Mouse (Mus musculus) fat pad, adult 2 months (tissue): Measurements from ENCODE around the gene Znrd1as.

Experiments
- DNase-seq: peaks from one replicate; pipeline ENCODE4 v3.0.0-alpha.2; 2011; ENCODE audit warnings: low read depth, low spot score; ENCODE audit errors: extremely low read depth

Gene Znrd1as

GRCm38 (mm10) chr17:36957999-36958743, at the start of gene Znrd1as, which contains the start of gene Znrd1:
Znrd1as (plus strand) TSS chr17:36958592.
Znrd1 (minus strand) TSS chr17:36958559.
- peak; percentile 80 for DNase-seq

GRCm38 (mm10) chr17:36909802-36910201, 48.6 kb upstream of the Znrd1as start:
- DNase-seq, result no peak

DNA sequence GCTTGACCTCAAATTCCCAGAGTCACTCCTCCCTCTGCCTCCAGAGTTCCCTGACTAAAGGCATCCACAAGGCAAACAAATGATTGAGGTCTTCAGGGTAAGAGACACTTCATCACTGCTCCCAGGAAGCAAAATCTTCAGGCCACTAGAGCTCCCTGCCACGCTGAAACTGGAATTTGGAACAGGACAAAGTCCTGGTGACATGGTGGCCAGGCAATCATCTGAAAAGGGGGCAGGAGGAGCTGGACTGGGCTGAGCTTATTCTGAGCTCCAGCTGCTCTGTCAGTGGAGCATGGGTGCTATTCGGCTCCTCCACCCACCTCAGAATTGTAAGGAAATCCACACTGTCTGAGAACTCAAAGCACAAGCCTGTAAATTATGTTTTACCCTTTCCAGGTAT, 46.4 kb upstream of the Znrd1as start:
- no peak for DNase-seq

- DNase-seq, result no peak
Observed at GRCm38 (mm10) chr17:36914108-36914507, 44.3 kb upstream of the Znrd1as start.

- no peak for DNase-seq
Observed at GRCm38 (mm10) chr17:36915076-36915475, 43.3 kb upstream of the Znrd1as start.

GRCm38 (mm10) chr17:36920239-36920638, 38.2 kb upstream of the Znrd1as start:
- DNase-seq, result no peak

- no peak for DNase-seq
Observed at GRCm38 (mm10) chr17:36922715-36923114, 35.7 kb upstream of the Znrd1as start.

- DNase-seq, result no peak
Observed at GRCm38 (mm10) chr17:36923491-36923890, 34.9 kb upstream of the Znrd1as start.

DNA sequence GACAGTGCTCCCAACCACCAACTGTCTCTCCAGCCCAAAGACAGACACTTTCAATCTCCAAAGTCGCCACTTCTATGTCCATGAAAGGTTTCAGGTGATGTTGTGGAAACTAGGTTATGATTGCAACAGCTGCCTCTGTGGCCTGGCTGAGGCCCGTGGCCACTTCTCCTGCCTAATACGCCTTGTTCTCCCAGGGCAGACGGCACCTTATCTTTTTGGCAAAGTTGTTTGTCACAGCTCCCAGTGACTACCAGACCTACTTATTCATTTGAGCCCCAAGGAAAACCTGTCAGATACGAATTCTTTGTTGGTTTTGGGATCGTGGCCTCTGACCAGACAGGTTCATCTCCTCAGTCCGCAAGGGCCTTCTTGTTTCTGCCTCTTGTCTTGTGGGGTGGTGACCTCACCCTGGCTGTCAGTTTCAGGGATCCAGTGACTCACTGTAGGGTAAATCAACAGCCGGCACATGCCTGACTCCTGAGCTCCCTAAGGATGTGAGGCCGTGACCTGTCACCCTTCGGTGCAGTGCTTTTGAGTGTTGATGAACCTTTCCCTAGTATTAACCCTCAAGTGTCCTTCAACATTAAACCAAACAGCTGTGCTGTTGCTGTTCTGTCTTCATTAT, 30.8 kb upstream of the Znrd1as start:
- no peak for DNase-seq

DNA sequence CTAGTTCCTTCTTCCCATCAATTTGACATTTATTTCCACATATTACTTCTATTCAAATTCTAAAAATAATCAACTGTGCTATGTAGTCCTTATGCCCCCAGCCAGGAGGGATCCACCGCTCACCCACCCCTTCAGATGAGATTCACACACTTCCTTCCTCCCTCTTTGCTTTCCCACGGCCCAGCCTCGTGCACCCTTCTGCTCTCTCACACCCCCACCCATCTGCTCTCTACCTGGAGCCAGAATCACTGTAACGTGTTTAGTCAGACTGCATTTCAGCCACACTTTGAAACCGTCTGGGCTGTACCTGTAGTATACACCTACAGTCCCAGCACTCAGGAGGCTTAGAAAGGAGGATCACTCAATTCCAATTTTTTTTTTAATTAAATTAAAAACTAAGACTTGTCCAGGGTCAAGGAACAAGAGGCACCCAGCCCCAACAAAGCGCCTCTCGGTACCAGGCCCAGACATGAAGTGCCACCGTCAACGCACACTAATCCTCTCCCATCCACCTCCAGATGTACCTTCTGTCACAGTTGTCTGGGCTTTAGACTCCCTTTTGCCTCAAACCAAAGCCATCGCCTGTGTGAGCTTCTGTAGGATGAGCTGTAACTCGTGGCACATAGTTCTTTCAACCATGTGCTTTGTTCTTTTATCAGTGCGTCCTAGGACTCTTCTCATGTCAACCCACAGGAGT, 29.0 kb upstream of the Znrd1as start:
- DNase-seq, result no peak

GRCm38 (mm10) chr17:36930233-36930632, 28.2 kb upstream of the Znrd1as start:
- DNase-seq, result no peak

DNA sequence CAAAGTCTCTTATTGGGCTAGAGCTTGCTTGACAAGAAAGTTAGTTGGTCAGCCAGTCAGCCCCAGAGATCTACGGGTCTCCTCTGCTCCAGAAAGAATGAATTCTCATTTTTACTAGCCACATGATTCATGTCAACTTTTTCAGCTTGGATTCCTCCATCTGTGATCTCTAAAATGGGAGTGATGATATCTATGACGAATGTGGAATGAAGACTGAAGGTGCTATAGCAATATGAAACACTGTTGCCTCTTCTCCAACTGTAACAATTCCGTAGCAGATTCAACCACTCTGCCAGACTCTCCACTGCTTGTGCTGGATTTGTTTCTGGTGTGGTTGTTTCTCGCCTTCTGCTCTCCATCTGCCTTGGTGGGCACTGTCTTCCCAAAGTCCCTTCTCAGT, 27.3 kb upstream of the Znrd1as start:
- DNase-seq, result no peak

GRCm38 (mm10) chr17:36931806-36932205, 26.6 kb upstream of the Znrd1as start:
- DNase-seq, result no peak

DNA sequence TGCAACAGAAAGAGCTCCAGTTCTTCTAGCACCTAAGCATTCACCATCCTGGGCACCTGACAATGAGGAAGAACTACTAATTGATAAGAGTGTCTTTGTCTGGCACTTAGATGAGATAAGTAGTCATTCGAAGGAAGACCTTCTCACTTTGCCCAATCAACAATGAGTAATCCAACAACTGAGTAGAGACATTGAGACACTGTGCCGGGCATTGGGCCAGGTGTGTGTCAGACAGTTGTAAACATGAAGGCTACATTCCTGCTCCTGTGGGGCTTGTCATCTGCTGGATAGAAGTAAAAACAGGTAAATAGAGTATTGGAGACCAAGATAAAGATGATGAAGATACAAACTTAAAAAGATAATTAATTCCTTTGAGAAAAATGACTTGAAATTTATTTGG, 20.3 kb upstream of the Znrd1as start:
- no peak for DNase-seq

GRCm38 (mm10) chr17:36942391-36942790, 16.0 kb upstream of the Znrd1as start:
- DNase-seq, result no peak

GRCm38 (mm10) chr17:36942791-36943471, 15.5 kb upstream of the Znrd1as start, which contains the start of gene Rnf39:
Rnf39 (plus strand) TSS chr17:36942918.
- DNase-seq, result no peak

- DNase-seq, result no peak
Observed at GRCm38 (mm10) chr17:36943691-36944090, 14.7 kb upstream of the Znrd1as start.

DNA sequence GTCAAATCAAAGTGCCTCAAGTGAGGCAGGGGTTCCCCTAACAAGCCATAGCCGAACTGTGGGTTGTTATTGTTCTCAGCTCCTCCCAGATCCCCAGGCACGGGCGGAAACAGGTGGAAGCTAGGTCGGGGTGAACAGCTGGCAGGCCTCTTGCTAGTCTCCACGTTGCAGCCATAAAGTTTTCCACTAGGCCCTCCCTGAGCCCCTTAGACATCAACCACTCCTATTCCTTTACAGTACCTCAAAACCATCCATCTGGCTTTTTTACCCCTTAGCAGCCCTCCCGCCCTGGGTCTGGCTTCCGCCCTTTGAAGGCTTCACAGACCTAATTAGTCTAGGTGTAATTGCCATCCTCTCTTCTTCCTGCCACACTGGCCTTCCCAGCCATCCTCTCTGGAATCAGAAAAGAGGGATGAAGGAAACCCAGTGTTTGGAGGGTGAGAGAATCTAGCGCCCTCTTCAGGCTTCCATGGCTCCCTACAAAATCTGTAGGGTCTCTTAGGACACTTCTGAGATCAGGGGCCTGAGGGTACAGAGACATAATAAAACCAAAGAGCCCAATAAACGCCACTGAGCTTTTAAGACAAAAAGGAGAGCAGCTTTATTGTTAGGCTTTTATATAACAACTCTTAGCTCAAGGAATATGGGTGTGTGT, 14.1 kb upstream of the Znrd1as start:
- DNase-seq, result no peak

DNA sequence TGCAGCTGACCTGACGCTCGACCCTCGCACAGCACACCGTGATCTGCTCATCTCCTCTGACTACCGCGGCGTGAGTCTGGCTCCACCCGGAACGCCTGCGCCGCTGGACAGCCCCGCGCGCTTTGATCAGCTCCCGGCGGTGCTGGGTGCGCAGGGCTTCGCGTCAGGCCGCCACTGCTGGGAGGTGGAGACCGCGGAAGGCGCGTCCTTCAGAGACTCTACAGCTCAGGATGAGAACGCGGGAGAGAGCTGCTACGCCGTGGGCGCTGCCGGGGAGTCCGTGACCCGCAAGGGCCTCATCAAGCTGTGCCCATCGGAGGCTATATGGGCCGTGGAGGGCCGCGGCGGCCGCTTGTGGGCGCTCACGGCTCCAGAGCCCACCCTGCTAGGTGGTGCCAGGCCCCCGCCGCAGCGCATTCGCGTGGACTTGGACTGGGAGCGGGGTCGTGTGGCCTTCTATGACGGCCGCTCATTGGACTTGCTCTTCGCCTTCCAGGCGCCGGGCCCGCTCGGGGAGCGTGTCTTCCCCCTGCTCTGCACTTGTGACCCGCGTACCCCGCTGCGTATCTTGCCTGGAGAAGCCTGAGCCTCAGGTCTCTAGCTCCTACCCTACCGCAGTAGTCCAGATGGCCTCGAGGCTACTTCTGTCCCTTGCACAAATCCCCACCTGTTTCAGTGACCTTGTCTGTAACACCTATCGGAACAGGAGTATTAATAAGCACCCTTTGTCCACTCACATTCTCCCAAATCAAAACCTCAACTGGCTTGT, 11.2 kb upstream of the Znrd1as start:
- DNase-seq, result no peak

GRCm38 (mm10) chr17:36948286-36948685, 10.1 kb upstream of the Znrd1as start:
- no peak for DNase-seq
